Mouse (Mus musculus): ENCODE measurements at regions not wholly inside any gene's neighbourhood (a gene's known extent, or its start where the extent isn't known, plus 50 kb on each side); places are given as distances from the start of the nearest gene placed in this dataset.

DNA sequence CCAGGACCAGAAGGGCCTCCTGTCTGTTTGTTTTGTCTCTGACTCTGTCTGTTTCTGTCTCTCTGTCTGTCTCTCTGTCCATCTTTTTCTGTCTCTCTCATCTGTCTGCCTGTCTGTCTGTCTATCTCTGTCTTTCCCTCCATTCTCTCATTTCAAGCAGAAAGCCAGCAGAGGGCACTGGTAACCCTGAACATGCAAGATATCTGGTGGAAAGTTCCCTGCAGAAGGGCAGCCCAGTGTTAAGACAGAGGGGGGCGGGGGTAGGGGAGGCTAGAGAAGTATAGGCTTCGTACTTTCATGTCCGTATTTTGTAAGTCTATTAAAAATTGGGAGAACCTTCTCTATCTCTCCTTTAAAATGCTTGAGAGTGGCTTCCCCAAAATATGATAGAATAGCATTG lies 370.4 kb upstream of the Nr5a2 start:
- TF ChIP-seq HCFC1 (IDR thresholded peaks at IDR 0.05; ENCODE audit: borderline replicate concordance, insufficient read depth, low read length) (no peak), ZC3H11A (IDR thresholded peaks at IDR 0.05; ENCODE audit: borderline replicate concordance, low read depth, low read length) (no peak)

Measured in ES-E14 (cell line).